In genomic region chr11:3564451-3564850, GRCm38 (mm10) we compare ENCODE assay signal across 11 mouse cellular contexts. TPM values are rescaled to one million over a fixed set of nuclear protein-coding genes. Genes with fewer than 3 reads are reported as not detected.
DNase-seq lines count a peak whose midpoint lies in the region; ATAC-seq and TF ChIP-seq lines count a peak whose summit lies in the region.
"Had no signal": no experiment of that assay in that cellular context is flagged by ENCODE, and none has a peak within 500 bp of the region (broad histone marks: within the 10 kb centered on the region; RNA-seq: fewer than 3 reads in every experiment).

No protein-coding gene starts in this region.

- H3K4me1 ChIP-seq in heart, adult 2 months (ENCODE audit: control insufficient read depth, insufficient read depth, low read length) = peaks cover 12% of the 10 kb centered on the region
- peaks cover 15% of the 10 kb centered on the region for H3K4me1 ChIP-seq in lung, embryonic 15.5 days
- peaks cover 20% of the 10 kb centered on the region for H3K4me1 ChIP-seq in kidney, embryonic 16.5 days (ENCODE audit: insufficient read depth, low read length)
- H3K4me1 ChIP-seq in stomach, postnatal 0 days (replicated peaks; ENCODE audit: control insufficient read depth, insufficient read depth) = peaks cover 4% of the 10 kb centered on the region; the same call in 1 of the 2 replicates
- H3K4me1 ChIP-seq in midbrain, embryonic 13.5 days (replicated peaks) = no peaks in the 10 kb centered on the region
- H3K4me1 ChIP-seq in midbrain, embryonic 14.5 days (ENCODE audit: control insufficient read depth, insufficient read depth, low read length) = no peaks in the 10 kb centered on the region

- intact Hi-C loops in heart, adult 2 months (cut with DNase I) = no loop called here

- no peak overlapping the region for H3K4me2 ChIP-seq in lung, embryonic 15.5 days
- H3K4me2 ChIP-seq in kidney, embryonic 16.5 days (replicated peaks; ENCODE audit: low read depth, low read length) = no peak overlapping the region
- no peak overlapping the region for H3K4me2 ChIP-seq in stomach, postnatal 0 days (replicated peaks; ENCODE audit: low read depth)
- H3K4me2 ChIP-seq in midbrain, embryonic 13.5 days (replicated peaks) = no peak overlapping the region
- H3K4me2 ChIP-seq in midbrain, embryonic 14.5 days (ENCODE audit: low read length) = no peak overlapping the region

- no peaks in the 10 kb centered on the region for H3K27me3 ChIP-seq in heart, adult 2 months (ENCODE audit: control insufficient read depth, insufficient read depth, low read length)
- no peaks in the 10 kb centered on the region for H3K27me3 ChIP-seq in lung, embryonic 15.5 days
- H3K27me3 ChIP-seq in kidney, embryonic 16.5 days (ENCODE audit: insufficient read depth, low read length) = no peaks in the 10 kb centered on the region
- no peaks in the 10 kb centered on the region for H3K27me3 ChIP-seq in stomach, postnatal 0 days (ENCODE audit: control insufficient read depth, insufficient read depth, low read length)
- H3K27me3 ChIP-seq in midbrain, embryonic 13.5 days = no peaks in the 10 kb centered on the region
- H3K27me3 ChIP-seq in midbrain, embryonic 14.5 days (ENCODE audit: control insufficient read depth, insufficient read depth, low read length) = no peaks in the 10 kb centered on the region

- no peak for TF ChIP-seq POLR2A in heart, adult 2 months (IDR thresholded peaks at IDR 0.05; ENCODE audit: insufficient read depth, low read depth, low read length)

- no peak for TF ChIP-seq CTCF in heart, adult 2 months (IDR thresholded peaks at IDR 0.05)
- no peak for TF ChIP-seq CTCF in stomach, postnatal 0 days (IDR thresholded peaks at IDR 0.05; ENCODE audit: low read depth)

- DNase-seq in heart, adult 2 months = peak in 1 of 2 experiments; percentile 21
- no peak for DNase-seq in heart, adult 8-10 months (ENCODE audit: low spot score)
- DNase-seq in lung, postnatal 10 days = no peak
- no peak for DNase-seq in stomach, postnatal 0 days (ENCODE audit: low spot score)
- no peak for DNase-seq in midbrain, embryonic 14.5 days
- DNase-seq: cerebellum, postnatal 14 days had no signal

- no peak for TF ChIP-seq EP300 in heart, adult 2 months (IDR thresholded peaks at IDR 0.05; ENCODE audit: insufficient read depth, low read depth, low read length)
- TF ChIP-seq EP300 in stomach, postnatal 0 days (optimal IDR thresholded peaks at IDR 0.05) = no peak

- peak overlapping the region; percentile 2; the same call in 1 of the 2 replicates for H3K27ac ChIP-seq in heart, adult 2 months
- peak overlapping the region; percentile 59 for H3K27ac ChIP-seq in lung, embryonic 15.5 days
- peak overlapping the region; percentile 84 for H3K27ac ChIP-seq in kidney, embryonic 16.5 days (ENCODE audit: low read length)
- H3K27ac ChIP-seq in stomach, postnatal 0 days (replicated peaks) = peak overlapping the region; percentile 49
- H3K27ac ChIP-seq in midbrain, embryonic 13.5 days = no peak overlapping the region
- no peak overlapping the region for H3K27ac ChIP-seq in midbrain, embryonic 14.5 days (replicated peaks; ENCODE audit: low read depth, low read length)

- H3K36me3 ChIP-seq in heart, adult 2 months (ENCODE audit: control insufficient read depth, insufficient read depth, low read length) = no peaks in the 10 kb centered on the region
- H3K36me3 ChIP-seq in lung, embryonic 15.5 days = no peaks in the 10 kb centered on the region
- H3K36me3 ChIP-seq in kidney, embryonic 16.5 days (ENCODE audit: insufficient read depth, low read length) = no peaks in the 10 kb centered on the region
- no peaks in the 10 kb centered on the region for H3K36me3 ChIP-seq in stomach, postnatal 0 days (ENCODE audit: control insufficient read depth, insufficient read depth, low read length)
- no peaks in the 10 kb centered on the region for H3K36me3 ChIP-seq in midbrain, embryonic 13.5 days
- no peaks in the 10 kb centered on the region for H3K36me3 ChIP-seq in midbrain, embryonic 14.5 days (ENCODE audit: control insufficient read depth, insufficient read depth, low read length)
- H3K36me3 ChIP-seq: G1E had no signal

- ATAC-seq in lung, embryonic 15.5 days (ENCODE audit: borderline replicate concordance, extremely low read depth, low FRiP score, low TSS enrichment) = no peak
- ATAC-seq in kidney, embryonic 16.5 days (ENCODE audit: low FRiP score, low TSS enrichment) = peak; percentile 70
- ATAC-seq in stomach, postnatal 0 days (ENCODE audit: low FRiP score, low TSS enrichment) = no peak
- no peak for ATAC-seq in midbrain, embryonic 13.5 days
- no peak for ATAC-seq in midbrain, embryonic 14.5 days (ENCODE audit: low FRiP score, low TSS enrichment)

- WGBS in heart, adult 2 months = 61% methylated on average over 7 of the region's 7 CpGs
- 32% methylated on average over 7 of the region's 7 CpGs for WGBS in lung, embryonic 15.5 days
- WGBS in kidney, embryonic 16.5 days = 21% methylated on average over 7 of the region's 7 CpGs
- 26% methylated on average over 7 of the region's 7 CpGs for WGBS in stomach, postnatal 0 days
- 62% methylated on average over 7 of the region's 7 CpGs for WGBS in midbrain, embryonic 13.5 days
- WGBS in midbrain, embryonic 14.5 days = 63% methylated on average over 7 of the region's 7 CpGs

- no peak overlapping the region for H3K9ac ChIP-seq in heart, adult 2 months (ENCODE audit: low read depth, low read length)
- H3K9ac ChIP-seq in lung, embryonic 15.5 days = no peak overlapping the region
- H3K9ac ChIP-seq in kidney, embryonic 16.5 days (replicated peaks; ENCODE audit: low read length) = peak overlapping the region; percentile 33; the same call in 1 of the 2 replicates
- H3K9ac ChIP-seq in stomach, postnatal 0 days (ENCODE audit: low read length) = no peak overlapping the region
- H3K9ac ChIP-seq in midbrain, embryonic 13.5 days (replicated peaks) = no peak overlapping the region
- H3K9ac ChIP-seq in midbrain, embryonic 14.5 days (replicated peaks; ENCODE audit: low read length) = no peak overlapping the region

- no peak overlapping the region for H3K4me3 ChIP-seq in heart, adult 2 months
- H3K4me3 ChIP-seq in lung, embryonic 15.5 days = no peak overlapping the region
- no peak overlapping the region for H3K4me3 ChIP-seq in kidney, embryonic 16.5 days (ENCODE audit: low read length)
- H3K4me3 ChIP-seq in stomach, postnatal 0 days (ENCODE audit: low read depth, low read length) = no peak overlapping the region
- no peak overlapping the region for H3K4me3 ChIP-seq in midbrain, embryonic 13.5 days (replicated peaks)
- no peak overlapping the region for H3K4me3 ChIP-seq in midbrain, embryonic 14.5 days (replicated peaks; ENCODE audit: low read depth, low read length)

- no peaks in the 10 kb centered on the region for H3K79me2 ChIP-seq in heart, adult 2 months (replicated peaks; ENCODE audit: control insufficient read depth, insufficient read depth, low read length)

- no peaks in the 10 kb centered on the region for H3K9me3 ChIP-seq in lung, embryonic 15.5 days
- no peaks in the 10 kb centered on the region for H3K9me3 ChIP-seq in kidney, embryonic 16.5 days (ENCODE audit: low read length)
- no peaks in the 10 kb centered on the region for H3K9me3 ChIP-seq in stomach, postnatal 0 days (ENCODE audit: control insufficient read depth, low read length)
- H3K9me3 ChIP-seq in midbrain, embryonic 13.5 days = no peaks in the 10 kb centered on the region
- H3K9me3 ChIP-seq in midbrain, embryonic 14.5 days (ENCODE audit: control insufficient read depth, low read length) = no peaks in the 10 kb centered on the region
- H3K9me3 ChIP-seq: G1E had no signal

RNA-seq across cellular contexts. Expression of gene Smtn, which starts 24.0 kb away (rescaled TPM):
- 100 to 1,000 TPM; 137 to 154 TPM for total RNA-seq in heart, adult 2 months (2021)
- 159 and 167 TPM in 2 replicates for polyA plus RNA-seq in heart, adult 2 months (2012; rRNA removed)
- 100 to 1,000 TPM; 128 to 185 (median 149) TPM for total RNA-seq in heart, adult 8-10 months (2022)
- 107 and 108 TPM in 2 replicates for polyA plus RNA-seq in lung, embryonic 15.5 days (2015; fragmentation: Nextera tagmentation; extraction: Ambion mirVana)
- polyA plus RNA-seq in kidney, embryonic 16.5 days (2015; fragmentation: Nextera tagmentation; extraction: Ambion mirVana) = 110 and 116 TPM in 2 replicates
- 103 TPM in 2 replicates for polyA plus RNA-seq in stomach, postnatal 0 days (2015; fragmentation: Nextera tagmentation; extraction: Ambion mirVana)
- polyA plus RNA-seq in midbrain, embryonic 13.5 days (2015; fragmentation: Nextera tagmentation; extraction: Ambion mirVana) = 15.5 and 18.2 TPM in 2 replicates
- polyA plus RNA-seq in midbrain, embryonic 14.5 days (2014; fragmentation: Nextera tagmentation; extraction: Ambion mirVana) = 7.2 and 12.8 TPM in 2 replicates
- total RNA-seq: G1E had no signal
- polyA plus RNA-seq: G1E had no signal

RNA-seq across cellular contexts. Expression of gene Selenom, which starts 50.0 kb away (rescaled TPM):
- total RNA-seq in heart, adult 2 months (2021) = 10 to 100 TPM; 41.7 to 42.8 TPM
- 67.8 and 78.3 TPM in 2 replicates for polyA plus RNA-seq in heart, adult 2 months (2012; rRNA removed)
- total RNA-seq in heart, adult 8-10 months (2022) = 10 to 100 TPM; 33.5 to 51.0 (median 41.9) TPM
- 99.2 and 102 TPM in 2 replicates for polyA plus RNA-seq in lung, embryonic 15.5 days (2015; fragmentation: Nextera tagmentation; extraction: Ambion mirVana)
- polyA plus RNA-seq in kidney, embryonic 16.5 days (2015; fragmentation: Nextera tagmentation; extraction: Ambion mirVana) = 113 and 114 TPM in 2 replicates
- 179 and 191 TPM in 2 replicates for polyA plus RNA-seq in stomach, postnatal 0 days (2015; fragmentation: Nextera tagmentation; extraction: Ambion mirVana)
- 30.3 and 32.0 TPM in 2 replicates for polyA plus RNA-seq in midbrain, embryonic 13.5 days (2015; fragmentation: Nextera tagmentation; extraction: Ambion mirVana)
- polyA plus RNA-seq in midbrain, embryonic 14.5 days (2014; fragmentation: Nextera tagmentation; extraction: Ambion mirVana) = 48.5 and 76.5 TPM in 2 replicates
- total RNA-seq: G1E had no signal
- polyA plus RNA-seq: G1E had no signal

RNA-seq across cellular contexts. Expression of gene Inpp5j, which starts 59.8 kb away (rescaled TPM):
- 10 to 100 TPM; 23.4 to 23.6 TPM for total RNA-seq in heart, adult 2 months (2021)
- polyA plus RNA-seq in heart, adult 2 months (2012; rRNA removed) = 20.1 and 22.2 TPM in 2 replicates
- 10 to 100 TPM; 19.9 to 24.1 (median 22.7) TPM for total RNA-seq in heart, adult 8-10 months (2022)
- polyA plus RNA-seq in lung, embryonic 15.5 days (2015; fragmentation: Nextera tagmentation; extraction: Ambion mirVana) = 1.5 TPM in 2 replicates
- polyA plus RNA-seq in kidney, embryonic 16.5 days (2015; fragmentation: Nextera tagmentation; extraction: Ambion mirVana) = 2.8 and 3.1 TPM in 2 replicates
- 2.4 and 2.7 TPM in 2 replicates for polyA plus RNA-seq in stomach, postnatal 0 days (2015; fragmentation: Nextera tagmentation; extraction: Ambion mirVana)
- polyA plus RNA-seq in midbrain, embryonic 13.5 days (2015; fragmentation: Nextera tagmentation; extraction: Ambion mirVana) = 1.4 and 1.7 TPM in 2 replicates
- 3.2 and 4.7 TPM in 2 replicates for polyA plus RNA-seq in midbrain, embryonic 14.5 days (2014; fragmentation: Nextera tagmentation; extraction: Ambion mirVana)
- total RNA-seq: hematopoietic stem cell, adult 5-6 weeks had no signal
- polyA plus RNA-seq: G1E had no signal

Comparison
In these comparisons a context has a peak if more than half of its experiments do, and no peak if none do; other contexts are left out.
1. H3K27ac ChIP-seq: peak in heart, adult 2 months (single experiment), lung, embryonic 15.5 days (single experiment), kidney, embryonic 16.5 days (single experiment) and stomach, postnatal 0 days (single experiment); none in midbrain, embryonic 13.5 days (single experiment) and midbrain, embryonic 14.5 days (single experiment).